Mouse (Mus musculus) heart, adult 18-20 months (tissue): ENCODE measurements at regions not wholly inside any gene's neighbourhood (a gene's known extent, or its start where the extent isn't known, plus 50 kb on each side); places are given as distances from the start of the nearest gene placed in this dataset.

Source experiments
- DNase-seq, 2 experiments: peaks; one replicate each; pipeline ENCODE4 v3.0.0; 2021 to 2022; ENCODE audit warnings: mixed read lengths in 1 of 2

- DNase-seq, result no peak
Observed at GRCm38 (mm10) chr12:73830122-73830521, 71.1 kb upstream of the Hif1a start.

GRCm38 (mm10) chr12:73830551-73831203 is 70.5 kb upstream of the Hif1a start:
- no peak for DNase-seq

DNA sequence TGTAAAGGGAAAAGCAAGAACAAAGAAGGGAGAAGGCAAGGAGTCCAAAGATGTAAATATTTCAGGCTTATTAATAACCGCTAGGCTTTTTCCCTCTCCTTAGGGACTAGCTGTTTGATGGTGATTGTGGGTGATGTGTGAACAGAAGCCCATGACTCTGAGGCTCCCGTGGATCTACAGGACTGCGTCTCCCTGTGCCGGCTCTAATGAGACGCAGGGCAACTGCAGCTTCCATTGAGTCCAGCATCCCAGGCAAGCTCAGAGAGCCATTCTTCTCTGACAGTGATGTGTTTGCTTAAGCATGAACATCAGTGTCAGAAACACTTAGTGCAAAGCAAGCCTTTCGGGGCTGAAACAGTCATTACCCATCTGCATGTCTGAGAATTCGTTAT is 70.0 kb upstream of the Hif1a start:
- DNase-seq, result no peak

DNA sequence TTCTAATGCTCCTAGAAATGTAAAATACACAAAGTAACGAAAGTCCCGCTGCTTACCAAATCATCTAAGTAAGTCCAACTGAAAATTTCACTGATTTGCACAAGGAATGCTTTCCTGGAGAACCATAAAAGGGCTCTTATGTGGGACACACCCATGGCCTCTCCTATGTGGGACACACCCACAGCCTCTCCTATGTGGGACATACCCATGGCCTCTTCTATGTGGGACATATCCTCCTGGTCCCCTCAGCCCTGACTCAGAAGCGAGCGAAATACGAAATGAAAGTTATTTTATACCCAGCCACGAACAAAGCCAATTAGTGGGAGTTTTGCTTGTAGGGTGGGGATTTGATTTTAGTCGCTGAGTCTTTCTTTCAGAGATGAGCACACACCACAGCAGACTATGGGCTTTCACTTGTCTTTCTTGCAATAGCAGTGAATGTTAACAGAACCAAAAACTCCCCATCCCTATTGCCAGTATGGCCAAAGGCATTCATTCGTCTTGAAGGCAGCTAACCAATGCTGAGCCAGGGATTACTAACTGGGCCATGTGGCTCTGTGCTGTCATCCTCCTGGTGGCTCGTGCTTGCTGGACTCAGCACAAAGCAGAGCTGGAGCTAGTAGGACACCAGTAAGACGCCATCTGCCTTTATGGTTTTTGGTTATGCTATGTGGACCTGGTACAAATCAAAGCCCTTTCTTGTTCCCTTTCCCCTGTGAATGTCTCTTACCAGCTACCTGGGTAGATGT is 69.4 kb upstream of the Hif1a start:
- no peak for DNase-seq

DNA sequence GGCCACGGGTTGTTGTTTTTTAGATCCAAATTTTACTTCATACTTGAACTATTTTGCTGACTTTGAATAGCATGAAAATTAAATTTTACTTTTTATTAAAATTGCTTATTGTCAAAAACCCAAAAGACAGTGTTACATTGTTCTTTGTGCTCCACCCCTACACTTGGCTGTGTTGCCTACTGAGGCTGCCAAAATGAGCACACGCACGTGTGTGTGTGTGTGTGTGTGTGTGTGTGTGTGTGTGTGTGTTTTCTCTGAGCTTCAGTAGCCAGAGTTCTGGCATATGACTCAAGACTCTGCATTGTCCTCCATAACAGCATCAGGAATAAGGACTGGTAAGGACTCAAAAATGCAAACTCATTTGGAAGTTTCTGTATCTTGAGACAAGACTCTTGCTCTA is 68.4 kb upstream of the Hif1a start:
- DNase-seq, result no peak

- DNase-seq, result no peak
Observed at GRCm38 (mm10) chr12:73836132-73836531, 65.0 kb upstream of the Hif1a start.

GRCm38 (mm10) chr12:73837036-73837435 is 64.1 kb upstream of the Hif1a start:
- DNase-seq, result peak in 1 of 2 experiments; percentile 24

DNA sequence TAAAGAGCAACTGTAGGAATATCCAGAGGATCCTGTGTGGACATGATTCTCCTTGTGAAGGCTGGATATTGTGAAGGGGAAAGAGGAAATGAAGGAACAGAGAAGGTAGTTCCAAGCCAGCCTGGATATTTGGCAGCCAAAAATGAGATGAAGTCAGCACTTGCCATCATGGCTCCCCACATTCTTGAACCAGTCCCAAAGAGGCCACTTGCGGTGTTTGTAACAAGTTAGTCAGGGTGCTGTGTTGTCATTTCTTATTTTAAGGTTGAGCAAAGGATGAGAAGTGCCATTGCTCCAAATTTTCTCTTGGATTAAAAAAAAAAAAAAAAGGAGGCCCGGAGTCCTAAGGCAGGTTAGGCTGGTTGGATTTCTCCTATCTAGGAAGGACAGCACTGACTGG is 63.3 kb upstream of the Hif1a start:
- peak; percentile 39 to 55 for DNase-seq

- DNase-seq, result no peak
Observed at GRCm38 (mm10) chr12:73838330-73838729, 62.8 kb upstream of the Hif1a start.

GRCm38 (mm10) chr12:73842000-73842675 is 59.0 kb upstream of the Hif1a start:
- DNase-seq, result no peak

GRCm38 (mm10) chr12:73844782-73845181 is 56.4 kb upstream of the Hif1a start:
- DNase-seq, result no peak

DNA sequence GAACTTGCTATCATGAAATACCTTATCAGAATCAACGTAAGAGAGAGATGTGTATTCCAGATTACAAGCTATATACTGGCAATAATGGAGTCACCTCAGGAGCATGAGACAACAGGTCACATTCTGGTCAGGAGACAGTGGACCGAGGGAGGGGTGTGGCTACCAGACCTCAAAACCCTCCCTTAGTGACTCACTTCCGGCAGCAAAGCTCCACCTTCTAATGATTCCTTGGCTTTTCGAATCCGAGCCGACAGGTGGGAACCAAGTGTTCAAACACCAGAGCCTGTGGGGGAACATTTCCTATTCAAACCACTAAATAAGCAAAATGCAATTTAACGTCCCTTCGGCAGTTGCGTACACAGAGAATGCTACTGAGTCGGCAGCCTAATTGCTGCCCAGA is 54.5 kb upstream of the Hif1a start:
- DNase-seq, result peak; percentile 69 to 71

DNA sequence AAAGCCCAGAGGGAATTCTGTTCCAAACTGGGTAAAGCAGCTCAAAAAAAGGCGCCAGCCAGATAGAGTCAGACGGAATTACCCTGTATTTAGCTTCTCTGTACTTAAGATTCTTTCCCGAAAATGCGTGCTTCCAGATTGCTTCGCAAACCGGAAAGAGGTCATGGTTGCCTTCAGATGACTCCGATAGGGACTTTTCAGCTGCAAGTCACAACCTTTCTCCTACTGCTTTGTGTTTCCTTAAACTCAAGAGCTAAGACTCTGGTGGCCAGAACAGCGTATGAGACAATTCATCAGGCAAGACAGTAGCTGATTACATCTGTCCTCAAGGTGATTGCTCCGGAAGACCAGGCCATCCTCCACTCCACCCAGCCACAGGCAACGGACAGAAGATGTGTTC is 53.8 kb upstream of the Hif1a start:
- DNase-seq, result peak; percentile 38 to 47

GRCm38 (mm10) chr12:73850831-73851230 is 50.3 kb upstream of the Hif1a start:
- DNase-seq, result no peak
